Mouse (Mus musculus) myocyte (in vitro differentiated cells): ENCODE data around the gene Phpt1.

Experiments
- CEBPB ChIP-seq: IDR thresholded peaks from 2 replicates; pipeline ENCODE4 v1.6.1; 2011; ENCODE audit warnings: mild to moderate bottlenecking, moderate library complexity; ENCODE audit not compliant: poor library complexity, insufficient read depth, severe bottlenecking
- E2F4 ChIP-seq: IDR thresholded peaks from one replicate; pipeline ENCODE4 v1.6.1; 2011; ENCODE audit warnings: mild to moderate bottlenecking, control low read depth, moderate library complexity; ENCODE audit not compliant: insufficient read depth
- MYOG ChIP-seq, 3 experiments: IDR thresholded peaks; one replicate each; pipeline ENCODE4 v1.6.1; 2011; ENCODE audit warnings: control low read depth in 2 of 3, low read depth in 2 of 3, mild to moderate bottlenecking in 2 of 3; ENCODE audit not compliant: insufficient read length in 2 of 3, control insufficient read depth in 1 of 3, insufficient read depth in 1 of 3
- POLR2A ChIP-seq: IDR thresholded peaks from one replicate; pipeline ENCODE4 v1.6.1; 2011; ENCODE audit warnings: low read depth, mild to moderate bottlenecking, control low read depth, moderate library complexity; ENCODE audit not compliant: insufficient read length
- REST ChIP-seq: IDR thresholded peaks from one replicate; pipeline ENCODE4 v1.6.1; 2011; ENCODE audit warnings: mild to moderate bottlenecking, control low read depth, moderate library complexity; ENCODE audit not compliant: insufficient read depth, insufficient read length
- USF1 ChIP-seq: IDR thresholded peaks from one replicate; pipeline ENCODE4 v1.6.1; 2011; ENCODE audit warnings: low read depth, mild to moderate bottlenecking, control low read depth, moderate library complexity

DNA sequence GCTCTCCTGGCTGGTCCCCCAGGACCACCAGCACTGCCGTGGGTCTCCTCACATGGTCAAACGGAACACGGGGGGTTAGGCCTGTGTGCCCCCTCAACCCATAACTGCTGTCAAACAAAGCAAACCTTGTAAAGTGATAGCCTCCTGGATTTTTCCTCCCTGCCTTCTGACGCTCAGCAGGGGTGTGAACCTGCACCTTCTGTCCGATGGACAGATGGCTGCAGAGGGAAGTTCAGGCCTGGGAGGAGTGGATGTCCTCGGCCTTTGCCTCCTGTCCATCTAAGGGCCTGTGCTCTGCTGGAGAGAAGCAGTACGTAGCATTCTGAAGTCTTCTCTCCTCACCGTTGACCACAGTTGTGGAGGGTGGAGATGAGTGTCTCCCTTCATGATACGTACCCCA, 13.1 kb downstream of the Phpt1 start:
- TF ChIP-seq POLR2A = no peak
- no peak for TF ChIP-seq E2F4
- TF ChIP-seq REST = no peak
- no peak for TF ChIP-seq USF1
- TF ChIP-seq CEBPB = no peak
- TF ChIP-seq MYOG (IDR thresholded peaks at IDR 0.05; ENCODE audit: control insufficient read depth in 1 of 3, insufficient read depth in 1 of 3, insufficient read length in 2 of 3, low read depth in 2 of 3) = no peak
